Mouse (Mus musculus) ES-E14 (cell line): ENCODE measurements at regions not wholly inside any gene's neighbourhood (a gene's known extent, or its start where the extent isn't known, plus 50 kb on each side); places are given as distances from the start of the nearest gene placed in this dataset.

ENCODE experiments used
- DNase-seq: peaks from one replicate; pipeline ENCODE4 v3.0.0-alpha.2; 2013; ENCODE audit warnings: low read depth, low spot score
- H3K27ac ChIP-seq: 2 replicates; pipeline ENCODE4 v1.5.1; 2012; ENCODE audit warnings: low read depth, mild to moderate bottlenecking, low read length, moderate library complexity, mixed read lengths; ENCODE audit not compliant: poor library complexity, insufficient read depth, severe bottlenecking
- H3K36me3 ChIP-seq: 2 replicates; pipeline ENCODE4 v1.6.1; 2012; ENCODE audit warnings: mild to moderate bottlenecking, low read length, moderate library complexity, mixed read lengths; ENCODE audit not compliant: control insufficient read depth, poor library complexity, insufficient read depth, severe bottlenecking
- H3K4me1 ChIP-seq, 2 experiments: fragments of 150-350 bp in 1 of 2; sonication (generic) in 1 of 2; 2 replicates each; pipeline ENCODE4 v1.6.1; 2012; ENCODE audit warnings: low read length in 2 of 2, mild to moderate bottlenecking in 1 of 2, mixed read lengths in 1 of 2; ENCODE audit not compliant: control insufficient read depth in 2 of 2, insufficient read depth in 2 of 2, poor library complexity in 1 of 2
- H3K4me3 ChIP-seq, 2 experiments: fragments of 150-350 bp in 1 of 2; sonication (generic) in 1 of 2; 2 replicates each; pipeline ENCODE4 v1.5.1; 2012; ENCODE audit warnings: low read length in 2 of 2, low read depth in 1 of 2, mild to moderate bottlenecking in 1 of 2, mixed read lengths in 1 of 2; ENCODE audit not compliant: insufficient read depth in 1 of 2, poor library complexity in 1 of 2, severe bottlenecking in 1 of 2
- H3K9ac ChIP-seq: 2 replicates; pipeline ENCODE4 v1.6.1; 2012; ENCODE audit warnings: low read depth, mild to moderate bottlenecking, low read length, mixed read lengths; ENCODE audit not compliant: poor library complexity, insufficient read depth, severe bottlenecking
- H3K9me3 ChIP-seq: fragments of 150-350 bp; sonication (generic); 2 replicates; pipeline ENCODE4 v1.6.1; 2012; ENCODE audit warnings: low read depth, mild to moderate bottlenecking, low read length; ENCODE audit not compliant: control insufficient read depth, insufficient read depth
- CHD2 ChIP-seq: IDR thresholded peaks from 2 replicates; pipeline ENCODE4 v1.6.1; 2014; ENCODE audit warnings: mild to moderate bottlenecking, low read depth, low read length, inconsistent platforms
- HCFC1 ChIP-seq: IDR thresholded peaks from 2 replicates; pipeline ENCODE4 v1.6.1; 2012; ENCODE audit warnings: low read length, inconsistent platforms, borderline replicate concordance; ENCODE audit not compliant: insufficient read depth
- MAFK ChIP-seq: IDR thresholded peaks from 2 replicates; pipeline ENCODE4 v1.6.1; 2014; ENCODE audit warnings: mild to moderate bottlenecking, low read depth, low read length, inconsistent platforms; ENCODE audit not compliant: insufficient read depth
- ZC3H11A ChIP-seq: IDR thresholded peaks from 2 replicates; pipeline ENCODE4 v1.6.1; 2012; ENCODE audit warnings: low read depth, mild to moderate bottlenecking, inconsistent platforms, low read length, borderline replicate concordance
- ZNF384 ChIP-seq: IDR thresholded peaks from 2 replicates; pipeline ENCODE4 v1.6.1; 2012; ENCODE audit warnings: low read depth, low read length, inconsistent platforms
- in situ Hi-C, 2 experiments: fragments of 600-800 bp; cut with MboI; formaldehyde crosslinking; loops; one replicate each; pipeline ENCODE4 v1.15.1; 2025; ENCODE audit warnings: low sequenced_read_pairs in 2 of 2, inconsistent platforms in 1 of 2; ENCODE audit not compliant: unreplicated experiment in 2 of 2

DNA sequence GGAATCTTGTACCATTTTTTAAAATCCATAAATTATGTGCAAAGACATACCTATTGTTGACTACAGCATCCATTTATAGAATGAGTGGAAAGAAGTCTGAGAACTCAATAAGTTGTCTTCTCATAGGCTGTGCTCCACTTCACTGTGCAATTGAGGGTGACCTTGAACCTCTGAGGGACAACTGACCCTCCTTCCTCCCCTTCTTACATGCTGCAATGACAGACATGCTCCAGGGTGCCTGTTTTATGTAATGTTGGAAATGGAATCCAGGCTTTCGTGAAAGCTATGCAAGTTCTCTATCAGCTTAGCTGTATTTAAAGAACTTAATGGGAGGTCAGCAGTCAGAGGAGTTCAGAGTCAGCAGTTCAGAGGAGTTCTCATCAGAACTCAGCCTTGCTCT, 118.9 kb upstream of the Vegfc start:
- H3K9me3 ChIP-seq = no peaks in the 10 kb centered on the region
- TF ChIP-seq ZC3H11A = no peak
- no peak for TF ChIP-seq MAFK
- no peak for TF ChIP-seq CHD2
- TF ChIP-seq ZNF384 = no peak
- TF ChIP-seq HCFC1 = no peak
- H3K4me3 ChIP-seq = no peak overlapping the region
- H3K9ac ChIP-seq = no peak overlapping the region
- H3K27ac ChIP-seq = no peak overlapping the region
- no peaks in the 10 kb centered on the region for H3K4me1 ChIP-seq
- DNase-seq = no peak
- H3K36me3 ChIP-seq = no peaks in the 10 kb centered on the region
- in situ Hi-C loops = no loop called here

DNA sequence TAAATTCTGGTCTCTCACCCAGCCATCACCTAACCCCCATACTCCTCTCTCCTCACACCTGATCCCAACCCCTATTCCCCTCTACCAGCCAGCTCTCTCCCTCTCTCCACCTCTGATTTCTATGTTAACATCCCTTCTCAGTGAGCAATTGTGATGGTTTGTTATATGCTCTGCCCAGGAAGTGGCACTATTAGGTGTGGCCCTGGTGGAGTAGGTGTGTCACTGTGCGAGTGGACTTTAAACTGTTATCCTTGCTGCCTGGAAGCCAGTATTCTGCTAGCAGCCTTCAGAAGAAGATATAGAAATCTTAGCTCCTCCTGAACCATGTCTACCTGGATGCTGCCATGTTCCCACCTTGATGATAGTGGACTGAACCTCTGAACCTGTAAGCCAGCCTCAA, 114.4 kb upstream of the Vegfc start:
- in situ Hi-C loops = no loop called here
- H3K36me3 ChIP-seq = no peaks in the 10 kb centered on the region
- no peaks in the 10 kb centered on the region for H3K9me3 ChIP-seq
- no peak overlapping the region for H3K27ac ChIP-seq
- H3K4me3 ChIP-seq = no peak overlapping the region
- no peaks in the 10 kb centered on the region for H3K4me1 ChIP-seq
- TF ChIP-seq MAFK (no peak), CHD2 (no peak), ZC3H11A (no peak), HCFC1 (no peak), ZNF384 (no peak)
- no peak overlapping the region for H3K9ac ChIP-seq
- no peak for DNase-seq

DNA sequence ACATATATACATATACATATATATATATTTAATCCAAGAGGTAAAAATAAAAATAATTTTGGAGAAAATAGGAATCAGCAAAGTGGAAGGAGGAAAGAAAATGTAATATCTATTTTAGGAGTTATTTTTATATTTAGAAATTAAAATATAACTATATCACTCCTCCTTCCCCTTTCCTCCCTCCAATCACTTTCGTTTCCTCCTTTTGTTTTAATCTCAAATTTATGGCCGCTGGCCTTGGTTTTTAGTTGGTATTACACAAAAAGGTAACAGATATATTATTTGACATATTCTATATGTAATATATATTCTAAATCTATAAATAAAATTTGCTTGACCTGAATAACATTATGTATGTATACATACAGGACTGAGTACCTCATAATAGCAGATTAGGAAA, 93.1 kb upstream of the Vegfc start:
- Histone ChIP-seq H3K27ac (no peak overlapping the region), H3K4me3 (no peak overlapping the region), H3K36me3 (no peaks in the 10 kb centered on the region), H3K9me3 (no peaks in the 10 kb centered on the region), H3K4me1 (no peaks in the 10 kb centered on the region), H3K9ac (no peak overlapping the region)
- in situ Hi-C loops = no loop called here
- DNase-seq = no peak
- TF ChIP-seq ZNF384 = no peak
- no peak for TF ChIP-seq ZC3H11A
- TF ChIP-seq HCFC1 = no peak
- no peak for TF ChIP-seq CHD2
- TF ChIP-seq MAFK = no peak

DNA sequence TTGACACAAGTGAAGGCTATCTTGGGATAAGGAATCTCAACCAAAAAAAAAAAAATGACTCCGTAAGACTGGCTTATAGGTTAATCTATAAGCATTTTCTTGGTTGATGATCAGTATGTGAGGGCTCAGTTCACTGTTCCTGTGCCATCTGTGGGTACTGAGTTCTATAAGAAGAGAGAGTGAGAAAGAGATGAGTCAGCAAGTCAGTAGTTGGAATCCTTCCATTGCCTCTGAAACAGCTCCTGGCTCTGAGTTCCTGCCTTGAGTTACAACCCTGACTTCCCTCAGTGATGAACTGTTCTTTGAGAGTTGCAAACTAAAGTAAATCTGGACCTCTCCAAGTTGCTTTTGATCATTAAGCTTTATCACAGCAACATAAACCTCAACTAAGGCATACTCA, 91.7 kb upstream of the Vegfc start:
- Histone ChIP-seq H3K36me3 (no peaks in the 10 kb centered on the region), H3K4me1 (no peaks in the 10 kb centered on the region), H3K4me3 (no peak overlapping the region), H3K27ac (no peak overlapping the region), H3K9me3 (no peaks in the 10 kb centered on the region), H3K9ac (no peak overlapping the region)
- TF ChIP-seq MAFK = peak; percentile 45; the same call in 1 of the 2 replicates
- no peak for TF ChIP-seq ZC3H11A
- TF ChIP-seq ZNF384 = no peak
- DNase-seq = no peak
- in situ Hi-C loops = no loop called here

DNA sequence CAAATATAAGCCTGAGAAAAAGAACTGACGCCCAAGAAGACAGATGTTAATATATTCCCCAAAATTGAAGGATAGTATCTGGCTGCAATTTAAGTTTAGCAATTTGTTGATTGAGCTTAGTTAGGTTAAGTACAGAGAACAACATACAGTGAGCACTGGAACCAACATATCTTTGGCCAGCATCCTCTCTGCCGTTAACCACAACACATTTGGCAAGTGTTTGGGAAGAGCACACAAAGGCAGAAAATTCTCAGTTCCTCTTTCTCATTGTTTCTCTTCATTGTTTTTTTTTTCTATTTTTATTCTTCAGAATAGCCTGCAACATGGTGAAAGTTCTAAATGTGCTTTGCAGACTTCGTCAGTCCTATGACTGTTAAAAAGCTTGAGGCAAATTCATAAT, 83.2 kb upstream of the Vegfc start:
- H3K36me3 ChIP-seq = no peaks in the 10 kb centered on the region
- no peaks in the 10 kb centered on the region for H3K9me3 ChIP-seq
- in situ Hi-C loops = no loop called here
- TF ChIP-seq ZC3H11A = no peak
- no peak for TF ChIP-seq HCFC1
- TF ChIP-seq ZNF384 = no peak
- TF ChIP-seq CHD2 = no peak
- no peak overlapping the region for H3K9ac ChIP-seq
- H3K4me3 ChIP-seq = no peak overlapping the region
- DNase-seq = no peak
- no peak overlapping the region for H3K27ac ChIP-seq
- H3K4me1 ChIP-seq = no peaks in the 10 kb centered on the region
